Mouse (Mus musculus) neural tube, embryonic 12.5 days (tissue): ENCODE data around the gene Pnpla8. TPM values are rescaled to one million over a fixed set of nuclear protein-coding genes. Genes with fewer than 3 reads are reported as not detected.

ENCODE experiments used
- ATAC-seq: fragments of 200-750 bp; cut with Nextera tagmentation; 2 replicates; pipeline ENCODE4 v1.8.0; 2017; ENCODE audit warnings: low read depth, mild to moderate bottlenecking, moderate TSS enrichment, moderate library complexity; ENCODE audit not compliant: low FRiP score
- H3K27ac ChIP-seq: fragments of 300-500 bp; sonication (generic); 2 replicates; pipeline ENCODE4 v1.5.1; 2016
- H3K27me3 ChIP-seq: fragments of 300-500 bp; sonication (generic); replicated peaks from 2 replicates; pipeline ENCODE4 v1.6.1; 2016; ENCODE audit warnings: mild to moderate bottlenecking
- H3K36me3 ChIP-seq: fragments of 300-500 bp; sonication (generic); 2 replicates; pipeline ENCODE4 v1.6.1; 2016; ENCODE audit warnings: mild to moderate bottlenecking
- H3K4me1 ChIP-seq: fragments of 300-500 bp; sonication (generic); 2 replicates; pipeline ENCODE4 v1.6.1; 2016
- H3K4me2 ChIP-seq: fragments of 300-500 bp; sonication (generic); replicated peaks from 2 replicates; pipeline ENCODE4 v1.6.1; 2016; ENCODE audit warnings: mild to moderate bottlenecking
- H3K4me3 ChIP-seq: fragments of 300-500 bp; sonication (generic); 2 replicates; pipeline ENCODE4 v1.5.1; 2016
- H3K9ac ChIP-seq: fragments of 300-500 bp; sonication (generic); 2 replicates; pipeline ENCODE4 v1.6.1; 2016; ENCODE audit warnings: mild to moderate bottlenecking
- H3K9me3 ChIP-seq: fragments of 300-500 bp; sonication (generic); 2 replicates; pipeline ENCODE4 v1.6.1; 2016; ENCODE audit warnings: mild to moderate bottlenecking
- WGBS: fragments of 180-500 bp; shearing (Covaris S2); methylation state at CpG from one replicate; pipeline ENCODE4 v1.1.7; 2016; 5-methylcytosine and 5-hydroxymethylcytosine counted together
- polyA plus RNA-seq: library from polyadenylated mRNA; unstranded; fragments of >200 nt; fragmentation: Nextera tagmentation; extraction: Ambion mirVana; gene quantifications from 2 replicates; pipeline ENCODE4 v1.2.1, GENCODE M21; 2016

The Pnpla8 gene
- polyA plus RNA-seq, 1 experiment from 2014 or later = 103 TPM

DNA sequence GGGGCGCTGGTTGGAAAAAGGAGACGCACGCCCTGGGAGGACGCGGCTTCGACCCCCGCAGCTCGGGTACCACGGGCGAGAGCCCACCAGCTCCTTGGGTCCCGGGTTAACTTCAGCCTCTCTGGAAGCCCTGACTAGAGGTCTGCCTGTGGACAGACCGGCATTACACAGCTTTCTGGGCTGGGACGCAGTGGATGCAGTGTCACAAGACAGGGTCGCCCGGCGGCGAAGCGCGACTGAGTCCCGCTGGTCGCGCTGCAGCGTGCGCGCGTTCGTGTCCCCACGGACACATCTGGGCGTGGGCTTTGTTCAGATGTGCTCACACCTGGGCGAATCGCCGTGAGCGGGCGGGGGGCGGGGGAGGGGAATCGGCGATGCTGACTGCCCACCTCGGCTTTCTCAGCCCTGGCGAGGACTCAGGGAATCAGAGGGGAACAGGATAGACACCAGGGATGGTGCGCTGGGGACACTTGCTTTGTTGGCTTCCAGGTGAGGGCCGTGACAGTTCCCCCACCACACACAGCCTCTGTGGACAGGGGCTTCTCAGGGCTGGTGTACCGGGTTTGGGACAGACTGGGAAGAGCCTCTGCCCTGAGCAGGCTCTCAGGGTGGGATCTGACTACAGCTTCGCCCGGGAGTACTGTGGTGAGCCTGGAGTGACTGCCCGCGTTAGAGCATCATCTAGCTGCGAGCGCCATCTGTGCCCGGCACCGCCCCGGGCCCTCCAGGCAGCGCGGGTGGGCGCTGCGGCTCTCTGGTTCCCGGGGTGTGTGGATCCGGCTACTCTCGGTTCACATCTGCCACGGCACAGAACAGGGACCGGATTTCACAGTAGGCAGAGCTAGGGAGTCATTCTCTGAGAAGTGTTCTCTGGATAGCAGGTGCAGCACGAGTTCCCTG lies 108.4 kb downstream of the Pnpla8 start:
- peak overlapping the region; percentile 72 for H3K4me3 ChIP-seq
- ATAC-seq = peak; percentile 79
- H3K27ac ChIP-seq = peak overlapping the region; percentile 91
- no peaks in the 10 kb centered on the region for H3K36me3 ChIP-seq
- H3K4me1 ChIP-seq = peaks cover 31% of the 10 kb centered on the region
- peak overlapping the region; percentile 82 for H3K9ac ChIP-seq
- H3K27me3 ChIP-seq = no peaks in the 10 kb centered on the region
- H3K9me3 ChIP-seq = no peaks in the 10 kb centered on the region
- WGBS = under 1% methylated on average over 61 of the region's 61 CpGs
- peak overlapping the region; percentile 81 for H3K4me2 ChIP-seq

DNA sequence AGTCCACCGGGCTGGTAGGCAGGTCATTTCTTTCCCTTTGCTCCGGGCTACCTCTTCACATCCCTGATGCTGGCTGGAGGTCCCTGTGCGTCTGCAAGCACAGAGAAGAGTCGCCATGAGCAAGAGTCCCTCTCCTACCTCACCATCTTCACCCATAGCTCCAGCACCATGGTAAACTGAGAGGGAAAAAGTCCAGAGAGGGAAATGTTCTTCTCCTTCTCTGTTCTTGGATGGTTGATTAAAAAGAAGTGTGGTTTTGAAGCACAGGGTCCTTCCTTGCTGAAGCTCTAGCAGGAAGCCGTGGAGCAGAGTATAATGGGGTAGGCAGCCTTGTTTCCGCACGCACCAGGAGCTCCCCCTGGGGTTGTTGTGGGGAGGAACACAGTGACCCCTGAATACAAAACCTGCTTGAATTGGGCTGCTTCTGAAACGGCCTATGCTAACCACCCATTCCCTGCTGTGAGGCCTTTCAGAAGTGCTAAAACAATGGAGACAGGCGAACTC lies 109.1 kb downstream of the Pnpla8 start:
- Histone ChIP-seq H3K4me2 (peak overlapping the region; percentile 81), H3K9me3 (no peaks in the 10 kb centered on the region), H3K27me3 (no peaks in the 10 kb centered on the region), H3K27ac (peak overlapping the region; percentile 91), H3K9ac (peak overlapping the region; percentile 82), H3K4me1 (peaks cover 31% of the 10 kb centered on the region), H3K4me3 (peak overlapping the region; percentile 72), H3K36me3 (no peaks in the 10 kb centered on the region)
- WGBS = under 1% methylated on average over 9 of the region's 9 CpGs
- ATAC-seq = peak; percentile 36

DNA sequence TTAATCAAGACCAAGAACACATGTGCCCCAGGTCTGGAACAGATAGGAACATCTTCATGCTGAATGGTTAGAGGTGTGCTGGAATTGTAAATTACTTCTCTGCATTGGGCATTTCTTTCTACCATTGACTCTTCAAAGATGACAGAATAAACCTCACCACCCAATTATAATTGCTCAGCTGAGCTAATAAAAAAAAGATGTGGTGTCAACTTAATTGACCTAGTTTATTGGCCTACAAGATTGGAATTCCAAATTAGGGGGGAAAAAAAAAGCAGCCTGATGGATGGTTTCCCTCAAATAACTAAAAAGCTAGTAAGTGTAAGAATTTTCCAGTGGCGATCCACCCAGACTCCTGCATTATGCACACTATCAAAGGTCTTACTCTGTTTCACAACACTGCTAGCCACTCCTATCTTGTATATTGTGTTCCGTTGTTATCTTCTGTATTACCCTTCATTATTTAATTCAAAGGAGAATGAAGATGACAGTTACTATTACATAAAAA lies 116.0 kb downstream of the Pnpla8 start:
- Histone ChIP-seq H3K36me3 (no peaks in the 10 kb centered on the region), H3K4me3 (no peak overlapping the region), H3K9ac (no peak overlapping the region), H3K4me2 (no peak overlapping the region), H3K27ac (no peak overlapping the region), H3K4me1 (peaks cover 14% of the 10 kb centered on the region; the same call in 1 of the 2 replicates), H3K9me3 (no peaks in the 10 kb centered on the region), H3K27me3 (no peaks in the 10 kb centered on the region)
- WGBS = 46% methylated on average over 2 of the region's 2 CpGs
- no peak for ATAC-seq

DNA sequence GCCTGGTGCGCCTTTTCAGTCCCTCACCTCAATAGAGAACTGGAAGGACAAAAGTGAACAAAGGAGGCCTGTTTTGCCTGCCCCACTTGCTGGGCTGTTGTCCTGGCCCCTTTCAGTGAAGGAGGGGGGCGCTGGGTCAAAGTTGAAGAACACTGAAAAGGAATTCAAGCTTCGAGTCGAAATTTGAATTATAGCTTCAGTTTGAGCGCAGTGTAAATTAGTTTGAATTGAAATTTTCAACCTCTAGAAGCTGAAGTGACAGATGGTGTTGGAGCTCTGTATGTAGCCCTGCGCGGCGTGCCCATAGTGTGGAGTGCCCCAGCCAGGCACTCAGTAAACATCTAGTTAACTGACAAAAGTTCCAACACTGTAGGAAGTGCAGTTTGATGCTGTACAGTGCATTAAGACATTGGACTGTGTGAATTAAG lies 117.0 kb downstream of the Pnpla8 start:
- no peak overlapping the region for H3K4me3 ChIP-seq

DNA sequence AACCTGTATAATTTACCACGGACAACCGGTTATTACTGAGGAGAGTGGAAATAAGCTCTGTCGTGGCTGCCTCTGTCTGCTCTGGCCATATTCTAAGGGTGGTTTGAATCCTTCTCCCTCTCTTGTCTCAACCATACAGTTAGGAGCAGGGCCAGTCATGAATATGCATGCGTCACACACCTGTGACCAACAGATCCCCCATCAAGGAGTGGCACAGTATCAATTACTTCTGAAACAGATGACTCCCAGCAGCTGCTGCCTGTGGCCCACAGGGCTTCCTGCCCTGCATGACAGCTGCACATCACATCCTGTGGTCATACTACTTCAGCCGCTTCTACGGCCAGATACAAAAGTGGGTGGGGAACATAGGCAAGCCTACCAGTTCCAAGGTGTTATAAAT lies 122.9 kb downstream of the Pnpla8 start:
- ATAC-seq = peak; percentile 58
- Histone ChIP-seq H3K4me2 (no peak overlapping the region), H3K27ac (no peak overlapping the region), H3K4me1 (peaks cover 15% of the 10 kb centered on the region; the same call in 1 of the 2 replicates), H3K9me3 (no peaks in the 10 kb centered on the region), H3K4me3 (no peak overlapping the region), H3K9ac (no peak overlapping the region), H3K27me3 (no peaks in the 10 kb centered on the region), H3K36me3 (no peaks in the 10 kb centered on the region)
- 62% methylated on average over 6 of the region's 6 CpGs for WGBS

More for the DNA sequence above, 117.0 kb downstream of the Pnpla8 start:
- H3K27me3 ChIP-seq = no peaks in the 10 kb centered on the region
- no peaks in the 10 kb centered on the region for H3K36me3 ChIP-seq
- WGBS = 14% methylated on average over 8 of the region's 8 CpGs
- no peak overlapping the region for H3K9ac ChIP-seq
- H3K4me2 ChIP-seq = peak overlapping the region; percentile 31
- peak overlapping the region; percentile 38; the same call in 1 of the 2 replicates for H3K27ac ChIP-seq
- peak; percentile 94 for ATAC-seq
- peaks cover 14% of the 10 kb centered on the region; the same call in 1 of the 2 replicates for H3K4me1 ChIP-seq
- H3K9me3 ChIP-seq = no peaks in the 10 kb centered on the region

DNA sequence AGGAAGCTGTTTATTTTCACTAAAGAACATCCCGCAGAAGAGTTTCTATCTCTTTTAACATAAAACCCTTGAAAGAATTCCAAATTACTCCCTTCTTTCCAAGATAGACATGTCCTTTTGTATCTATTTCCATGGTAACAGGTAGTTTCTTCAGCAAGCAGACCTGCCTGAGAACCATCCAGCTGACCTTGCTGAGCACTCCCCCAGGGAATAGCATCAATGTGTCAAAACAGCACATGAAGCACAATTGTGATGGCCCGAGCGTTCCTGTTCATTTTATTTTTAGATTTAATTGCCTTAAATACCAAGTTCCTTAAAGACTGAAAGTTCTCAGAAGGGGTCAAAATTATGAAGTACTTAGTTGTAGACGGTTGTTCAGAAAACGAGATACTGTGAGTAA lies 124.1 kb downstream of the Pnpla8 start:
- no peak overlapping the region for H3K4me2 ChIP-seq
- H3K27ac ChIP-seq = no peak overlapping the region
- 36% methylated on average over 5 of the region's 5 CpGs for WGBS
- H3K36me3 ChIP-seq = no peaks in the 10 kb centered on the region
- H3K9ac ChIP-seq = no peak overlapping the region
- no peaks in the 10 kb centered on the region for H3K9me3 ChIP-seq
- H3K27me3 ChIP-seq = no peaks in the 10 kb centered on the region
- H3K4me1 ChIP-seq = peaks cover 15% of the 10 kb centered on the region; the same call in 1 of the 2 replicates
- no peak overlapping the region for H3K4me3 ChIP-seq
- ATAC-seq = no peak

DNA sequence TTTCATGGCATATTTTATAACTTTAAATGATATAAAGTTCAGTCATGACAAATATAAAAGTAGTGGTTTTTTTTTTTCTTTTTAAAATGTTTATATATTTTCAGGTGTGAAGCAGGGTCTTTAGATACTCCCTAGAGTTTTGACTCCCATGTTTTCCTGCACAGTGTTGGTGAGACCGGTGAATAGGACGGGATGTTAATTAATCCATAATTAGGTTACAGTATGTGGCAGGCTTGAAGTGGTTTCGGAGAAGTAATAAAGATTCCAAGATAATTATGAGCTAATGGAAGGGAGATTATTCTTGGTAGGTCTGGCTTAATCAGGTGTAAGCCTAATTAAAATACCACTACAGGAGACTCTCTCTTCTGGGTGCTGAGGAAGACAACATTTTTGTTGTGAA lies 125.0 kb downstream of the Pnpla8 start:
- H3K27me3 ChIP-seq = no peaks in the 10 kb centered on the region
- ATAC-seq = no peak
- no peak overlapping the region for H3K27ac ChIP-seq
- H3K36me3 ChIP-seq = no peaks in the 10 kb centered on the region
- H3K4me3 ChIP-seq = no peak overlapping the region
- H3K9ac ChIP-seq = no peak overlapping the region
- peaks cover 15% of the 10 kb centered on the region; the same call in 1 of the 2 replicates for H3K4me1 ChIP-seq
- H3K9me3 ChIP-seq = no peaks in the 10 kb centered on the region
- H3K4me2 ChIP-seq = no peak overlapping the region
- 72% methylated on average over 3 of the region's 3 CpGs for WGBS

DNA sequence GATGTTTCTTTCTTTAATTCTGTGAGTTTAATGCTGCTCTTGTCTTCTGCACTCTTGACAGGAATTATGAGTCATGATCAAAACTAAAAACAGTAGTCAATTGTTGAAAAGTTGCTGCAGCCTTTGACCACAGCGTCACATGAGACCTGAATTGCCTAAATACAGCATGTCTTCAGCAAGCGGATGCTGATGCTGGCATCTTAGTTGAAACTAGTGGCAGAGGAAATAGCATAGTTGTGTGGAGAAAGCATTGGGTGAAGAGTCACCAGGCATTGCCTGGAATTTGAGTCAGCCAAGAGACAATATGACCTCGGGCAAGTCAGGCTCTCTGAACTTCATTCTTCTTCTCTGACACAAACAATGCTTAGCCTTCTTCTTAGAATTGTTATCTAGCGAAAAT lies 133.9 kb downstream of the Pnpla8 start:
- no peaks in the 10 kb centered on the region for H3K27me3 ChIP-seq
- no peaks in the 10 kb centered on the region for H3K9me3 ChIP-seq
- no peak overlapping the region for H3K4me3 ChIP-seq
- H3K4me1 ChIP-seq = no peaks in the 10 kb centered on the region
- 84% methylated on average over 4 of the region's 4 CpGs for WGBS
- no peak overlapping the region for H3K4me2 ChIP-seq
- H3K27ac ChIP-seq = no peak overlapping the region
- H3K9ac ChIP-seq = no peak overlapping the region
- H3K36me3 ChIP-seq = no peaks in the 10 kb centered on the region
- ATAC-seq = no peak

DNA sequence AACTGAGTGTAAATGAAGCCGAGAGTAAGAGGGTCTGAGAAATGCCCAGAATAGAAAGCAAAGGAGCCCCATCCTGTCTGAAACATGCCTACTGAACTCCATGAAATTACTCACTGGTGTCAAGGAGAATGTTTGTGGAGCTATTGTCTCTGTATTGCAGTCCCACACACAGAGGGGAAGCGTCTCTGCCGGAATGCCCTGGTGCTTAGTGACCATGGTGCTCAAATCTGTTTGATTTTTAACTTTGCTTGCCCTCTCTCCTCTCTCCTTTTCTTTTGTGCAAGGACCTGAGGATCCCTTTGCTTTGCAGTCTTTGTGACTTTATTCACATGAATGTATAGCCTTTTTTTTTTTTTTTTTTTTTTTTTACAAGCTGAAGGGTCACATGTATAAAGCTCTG lies 136.3 kb downstream of the Pnpla8 start:
- Histone ChIP-seq H3K27me3 (no peaks in the 10 kb centered on the region), H3K4me3 (no peak overlapping the region), H3K36me3 (no peaks in the 10 kb centered on the region), H3K9me3 (no peaks in the 10 kb centered on the region), H3K27ac (no peak overlapping the region), H3K4me2 (no peak overlapping the region), H3K4me1 (no peaks in the 10 kb centered on the region), H3K9ac (no peak overlapping the region)
- ATAC-seq = no peak
- WGBS = 14% methylated on average over 3 of the region's 3 CpGs

DNA sequence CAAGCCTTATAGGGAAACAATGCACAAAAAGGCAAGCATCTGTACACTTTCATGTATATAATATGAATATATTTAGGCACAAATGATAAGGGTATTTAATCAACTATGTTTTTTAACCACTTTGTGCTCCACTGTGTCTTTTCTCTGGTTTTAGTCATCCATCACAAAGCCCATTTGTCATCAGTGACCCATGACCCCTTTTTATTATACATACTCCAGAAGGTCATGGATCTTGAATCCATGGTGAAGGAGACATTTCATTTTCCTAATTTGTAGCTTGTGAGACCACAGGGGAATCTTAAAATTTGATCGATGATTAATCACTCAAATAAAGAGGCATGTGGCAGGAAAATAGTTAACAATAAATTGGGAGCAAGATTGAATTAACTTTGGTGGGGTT lies 136.7 kb downstream of the Pnpla8 start:
- Histone ChIP-seq H3K4me3 (no peak overlapping the region), H3K9ac (no peak overlapping the region), H3K4me1 (no peaks in the 10 kb centered on the region), H3K4me2 (no peak overlapping the region), H3K27me3 (no peaks in the 10 kb centered on the region), H3K9me3 (no peaks in the 10 kb centered on the region), H3K36me3 (no peaks in the 10 kb centered on the region), H3K27ac (no peak overlapping the region)
- ATAC-seq = no peak
- WGBS = 69% methylated on average over 1 of the region's 1 CpGs

DNA sequence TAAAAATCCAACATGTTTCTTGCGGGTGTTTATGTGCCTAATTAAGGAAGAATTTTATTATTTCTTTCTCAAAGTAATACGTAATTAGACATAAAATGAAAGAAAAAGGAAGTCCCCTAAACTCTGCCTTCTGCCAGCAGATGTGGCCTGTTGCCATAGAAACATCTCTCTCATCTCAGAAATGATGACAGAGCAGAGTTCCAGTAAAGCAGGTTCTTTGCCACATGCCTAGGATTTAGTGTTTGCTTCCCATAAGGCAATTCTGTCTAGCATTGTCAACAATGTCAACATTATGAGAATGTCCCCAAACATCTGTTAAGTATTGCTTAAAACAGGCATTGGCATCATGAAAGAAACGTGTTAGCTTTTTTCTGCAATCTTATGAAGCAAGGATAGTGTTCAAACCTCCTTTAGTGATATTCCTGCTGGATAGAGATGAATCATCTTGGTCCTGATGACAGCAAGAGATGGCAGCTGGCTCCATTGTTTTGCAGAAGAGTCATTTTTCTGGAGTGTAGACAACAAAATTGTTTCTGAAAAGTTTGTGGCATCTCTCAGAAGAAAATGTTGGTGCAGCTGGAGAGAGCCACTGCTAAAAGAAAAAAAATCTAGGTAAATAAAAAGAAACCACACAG lies 150.0 kb downstream of the Pnpla8 start:
- Histone ChIP-seq H3K36me3 (no peaks in the 10 kb centered on the region), H3K9ac (no peak overlapping the region), H3K4me2 (no peak overlapping the region), H3K27me3 (no peaks in the 10 kb centered on the region), H3K27ac (no peak overlapping the region), H3K4me1 (peaks cover 7% of the 10 kb centered on the region), H3K4me3 (no peak overlapping the region), H3K9me3 (no peaks in the 10 kb centered on the region)
- ATAC-seq = no peak
- 65% methylated on average over 3 of the region's 3 CpGs for WGBS
